Mouse (Mus musculus): ENCODE data around the gene Sorcs3. TPM values are rescaled to one million over a fixed set of nuclear protein-coding genes. Genes with fewer than 3 reads are reported as not detected.

Gene Sorcs3
- total and polyA plus RNA-seq, 2 experiments from 2014 or later = 10.9 to 20.8 TPM

- DNase-seq (peak; percentile 65), ATAC-seq (peak; percentile 76)
- WGBS = 27% methylated on average over 3 of the region's 3 CpGs
These were observed 476.7 kb downstream of the Sorcs3 start for GRCm38 (mm10) chr19:48682485-48682884.

GRCm38 (mm10) chr19:48686369-48686768, 480.5 kb downstream of the Sorcs3 start:
- 42% methylated on average over 2 of the region's 2 CpGs for WGBS
- H3K9me3 ChIP-seq (ENCODE audit: low read length) = no peaks in the 10 kb centered on the region
- H3K27me3 ChIP-seq (ENCODE audit: insufficient read depth, low read length) = no peaks in the 10 kb centered on the region
- H3K4me2 ChIP-seq (ENCODE audit: low read depth) = no peak overlapping the region
- no peak overlapping the region for H3K9ac ChIP-seq
- no peak overlapping the region for H3K4me3 ChIP-seq (ENCODE audit: low read depth, low read length)
- no peaks in the 10 kb centered on the region for H3K36me3 ChIP-seq (ENCODE audit: insufficient read depth)
- no peaks in the 10 kb centered on the region for H3K4me1 ChIP-seq (ENCODE audit: insufficient read depth)
- ATAC-seq = no peak
- no peak for TF ChIP-seq CTCF (IDR thresholded peaks at IDR 0.05; ENCODE audit: low read depth)
- H3K27ac ChIP-seq (ENCODE audit: low read depth, low read length) = no peak overlapping the region
- DNase-seq = no peak

More at GRCm38 (mm10) chr19:48682485-48682884, 476.7 kb downstream of the Sorcs3 start:
- TF ChIP-seq CTCF (IDR thresholded peaks at IDR 0.05; ENCODE audit: low read depth) = no peak
- H3K4me3 ChIP-seq (ENCODE audit: low read depth, low read length) = no peak overlapping the region
- no peaks in the 10 kb centered on the region for H3K9me3 ChIP-seq (ENCODE audit: low read length)
- H3K9ac ChIP-seq = no peak overlapping the region
- no peak overlapping the region for H3K4me2 ChIP-seq (ENCODE audit: low read depth)
- H3K27me3 ChIP-seq (ENCODE audit: insufficient read depth, low read length) = no peaks in the 10 kb centered on the region
- no peaks in the 10 kb centered on the region for H3K4me1 ChIP-seq (ENCODE audit: insufficient read depth)
- H3K36me3 ChIP-seq (ENCODE audit: insufficient read depth) = no peaks in the 10 kb centered on the region
- no peak overlapping the region for H3K27ac ChIP-seq (ENCODE audit: low read depth, low read length)

- no peak overlapping the region for H3K4me2 ChIP-seq (ENCODE audit: low read depth)
- 84% methylated on average over 6 of the region's 6 CpGs for WGBS
- no peaks in the 10 kb centered on the region for H3K9me3 ChIP-seq (ENCODE audit: low read length)
- no peak for TF ChIP-seq CTCF (IDR thresholded peaks at IDR 0.05; ENCODE audit: low read depth)
- H3K27ac ChIP-seq (ENCODE audit: low read depth, low read length) = no peak overlapping the region
- no peak overlapping the region for H3K4me3 ChIP-seq (ENCODE audit: low read depth, low read length)
- H3K36me3 ChIP-seq (ENCODE audit: insufficient read depth) = no peaks in the 10 kb centered on the region
- ATAC-seq (no peak), DNase-seq (no peak)
- no peaks in the 10 kb centered on the region for H3K4me1 ChIP-seq (ENCODE audit: insufficient read depth)
- H3K27me3 ChIP-seq (ENCODE audit: insufficient read depth, low read length) = no peaks in the 10 kb centered on the region
- no peak overlapping the region for H3K9ac ChIP-seq
These were observed 494.4 kb downstream of the Sorcs3 start for GRCm38 (mm10) chr19:48700111-48700658.

GRCm38 (mm10) chr19:48703763-48704162, 497.9 kb downstream of the Sorcs3 start:
- no peak for TF ChIP-seq CTCF (IDR thresholded peaks at IDR 0.05; ENCODE audit: low read depth)
- no peak overlapping the region for H3K4me2 ChIP-seq (ENCODE audit: low read depth)
- ATAC-seq = no peak
- H3K9ac ChIP-seq = no peak overlapping the region
- DNase-seq = no peak
- no peaks in the 10 kb centered on the region for H3K9me3 ChIP-seq (ENCODE audit: low read length)
- H3K27ac ChIP-seq (ENCODE audit: low read depth, low read length) = no peak overlapping the region
- WGBS = 99% methylated on average over 2 of the region's 2 CpGs
- H3K4me1 ChIP-seq (ENCODE audit: insufficient read depth) = no peaks in the 10 kb centered on the region
- H3K4me3 ChIP-seq (ENCODE audit: low read depth, low read length) = no peak overlapping the region
- no peaks in the 10 kb centered on the region for H3K27me3 ChIP-seq (ENCODE audit: insufficient read depth, low read length)
- H3K36me3 ChIP-seq (ENCODE audit: insufficient read depth) = no peaks in the 10 kb centered on the region

GRCm38 (mm10) chr19:48706267-48706923, 500.6 kb downstream of the Sorcs3 start:
- WGBS = 17% methylated on average over 1 of the region's 1 CpGs
- Histone ChIP-seq H3K4me2 (ENCODE audit: low read depth) (no peak overlapping the region), H3K27ac (ENCODE audit: low read depth, low read length) (no peak overlapping the region), H3K9me3 (ENCODE audit: low read length) (no peaks in the 10 kb centered on the region), H3K4me1 (ENCODE audit: insufficient read depth) (no peaks in the 10 kb centered on the region), H3K27me3 (ENCODE audit: insufficient read depth, low read length) (no peaks in the 10 kb centered on the region), H3K9ac (no peak overlapping the region), H3K36me3 (ENCODE audit: insufficient read depth) (no peaks in the 10 kb centered on the region), H3K4me3 (ENCODE audit: low read depth, low read length) (no peak overlapping the region)
- DNase-seq (peak; percentile 14), ATAC-seq (no peak)
- TF ChIP-seq CTCF (IDR thresholded peaks at IDR 0.05; ENCODE audit: low read depth) = no peak

GRCm38 (mm10) chr19:48706924-48707320, 501.1 kb downstream of the Sorcs3 start:
- 81% methylated on average over 1 of the region's 1 CpGs for WGBS
- TF ChIP-seq CTCF (IDR thresholded peaks at IDR 0.05; ENCODE audit: low read depth) = no peak
- ATAC-seq = no peak
- no peak overlapping the region for H3K4me3 ChIP-seq (ENCODE audit: low read depth, low read length)
- no peaks in the 10 kb centered on the region for H3K4me1 ChIP-seq (ENCODE audit: insufficient read depth)
- no peaks in the 10 kb centered on the region for H3K36me3 ChIP-seq (ENCODE audit: insufficient read depth)
- H3K27ac ChIP-seq (ENCODE audit: low read depth, low read length) = no peak overlapping the region
- DNase-seq = no peak
- no peak overlapping the region for H3K4me2 ChIP-seq (ENCODE audit: low read depth)
- no peak overlapping the region for H3K9ac ChIP-seq
- H3K9me3 ChIP-seq (ENCODE audit: low read length) = no peaks in the 10 kb centered on the region
- no peaks in the 10 kb centered on the region for H3K27me3 ChIP-seq (ENCODE audit: insufficient read depth, low read length)

GRCm38 (mm10) chr19:48725851-48726419, 520.1 kb downstream of the Sorcs3 start:
- no peak overlapping the region for H3K9ac ChIP-seq
- no peaks in the 10 kb centered on the region for H3K36me3 ChIP-seq (ENCODE audit: insufficient read depth)
- DNase-seq (peak; percentile 9), ATAC-seq (peak; percentile 23; the same call in 1 of the 2 replicates)
- no peaks in the 10 kb centered on the region for H3K9me3 ChIP-seq (ENCODE audit: low read length)
- no peak overlapping the region for H3K4me3 ChIP-seq (ENCODE audit: low read depth, low read length)
- WGBS = 24% methylated on average over 6 of the region's 6 CpGs
- H3K27me3 ChIP-seq (ENCODE audit: insufficient read depth, low read length) = no peaks in the 10 kb centered on the region
- TF ChIP-seq CTCF (IDR thresholded peaks at IDR 0.05; ENCODE audit: low read depth) = no peak
- no peak overlapping the region for H3K4me2 ChIP-seq (ENCODE audit: low read depth)
- no peak overlapping the region for H3K27ac ChIP-seq (ENCODE audit: low read depth, low read length)
- H3K4me1 ChIP-seq (ENCODE audit: insufficient read depth) = peaks cover 5% of the 10 kb centered on the region; the same call in 1 of the 2 replicates
